Mouse (Mus musculus): Measurements from ENCODE around the gene Rbpms2. TPM values are rescaled to one million over a fixed set of nuclear protein-coding genes. Genes with fewer than 3 reads are reported as not detected.
"Not testable (repeated sequence)": the region's sequence is repeated elsewhere in the genome, so short reads cannot be mapped to it uniquely, and the experiment has no call there.

Gene Rbpms2
- total RNA-seq, 2 experiments from 2014 or later = 0.67 to 7.5 TPM

DNA sequence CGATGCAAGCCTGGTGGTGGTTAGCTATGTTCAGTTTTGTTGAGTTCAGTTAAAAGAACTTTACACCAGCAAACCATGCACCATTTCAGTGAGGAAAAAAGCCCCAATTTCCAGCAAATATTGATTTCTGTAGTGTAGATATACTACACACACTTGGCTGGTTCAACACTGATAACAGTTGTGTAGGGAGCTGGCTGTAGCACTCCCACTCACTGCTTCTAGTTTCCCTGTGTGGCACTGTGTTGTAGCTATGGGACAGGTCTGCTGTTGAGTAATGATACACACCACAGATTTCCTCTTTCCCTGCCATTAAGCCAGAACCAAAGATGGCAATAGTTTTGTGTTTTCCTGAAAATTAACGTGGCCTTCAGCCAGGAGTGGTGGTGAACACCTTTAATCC is 55.3 kb downstream of the Rbpms2 start:
- ATAC-seq (replicated peaks; ENCODE audit: poor library complexity, severe bottlenecking) = peak; percentile 34; the same call in 1 of the 2 replicates

DNA sequence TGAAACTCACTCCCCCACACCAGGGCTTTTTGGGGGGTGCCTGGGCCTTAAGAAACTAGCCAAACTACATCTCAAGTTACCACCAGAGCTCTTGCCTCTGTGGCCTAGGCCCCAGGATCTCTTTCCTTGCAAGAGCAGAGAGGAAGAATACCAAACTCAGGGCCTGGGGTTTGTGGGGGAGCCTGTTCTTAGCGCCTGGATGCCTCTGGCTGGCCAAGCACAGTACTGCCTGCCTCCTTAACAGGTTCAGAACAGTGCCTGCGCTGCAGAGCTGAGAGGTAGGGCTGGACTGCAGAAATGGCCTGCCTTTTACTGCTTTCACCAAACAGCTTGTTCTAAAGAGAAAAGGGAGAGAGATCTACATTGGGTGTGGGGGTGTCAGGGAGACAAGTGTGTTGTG is 60.4 kb downstream of the Rbpms2 start:
- not testable (repeated sequence) for ATAC-seq (replicated peaks; ENCODE audit: poor library complexity, severe bottlenecking)

DNA sequence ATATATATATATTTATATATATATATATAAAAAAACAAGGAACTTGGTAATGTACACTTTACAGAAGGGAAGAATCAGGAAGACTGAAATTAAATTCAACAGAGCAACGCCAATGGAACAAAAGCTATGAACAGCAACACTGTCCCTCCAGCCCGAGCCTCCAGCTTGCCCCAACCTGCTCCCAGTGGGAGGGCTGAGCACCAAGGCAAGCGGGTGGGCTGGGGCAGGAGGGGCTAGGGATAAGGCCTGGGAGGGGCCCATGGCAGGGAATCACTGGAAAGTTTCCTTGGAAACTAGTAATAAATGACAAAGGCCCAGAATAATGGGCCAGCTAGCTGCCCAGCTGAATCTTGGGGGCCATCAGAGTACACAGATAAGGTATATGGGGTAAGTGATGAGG is 63.0 kb downstream of the Rbpms2 start:
- no peak for ATAC-seq (replicated peaks; ENCODE audit: poor library complexity, severe bottlenecking)

DNA sequence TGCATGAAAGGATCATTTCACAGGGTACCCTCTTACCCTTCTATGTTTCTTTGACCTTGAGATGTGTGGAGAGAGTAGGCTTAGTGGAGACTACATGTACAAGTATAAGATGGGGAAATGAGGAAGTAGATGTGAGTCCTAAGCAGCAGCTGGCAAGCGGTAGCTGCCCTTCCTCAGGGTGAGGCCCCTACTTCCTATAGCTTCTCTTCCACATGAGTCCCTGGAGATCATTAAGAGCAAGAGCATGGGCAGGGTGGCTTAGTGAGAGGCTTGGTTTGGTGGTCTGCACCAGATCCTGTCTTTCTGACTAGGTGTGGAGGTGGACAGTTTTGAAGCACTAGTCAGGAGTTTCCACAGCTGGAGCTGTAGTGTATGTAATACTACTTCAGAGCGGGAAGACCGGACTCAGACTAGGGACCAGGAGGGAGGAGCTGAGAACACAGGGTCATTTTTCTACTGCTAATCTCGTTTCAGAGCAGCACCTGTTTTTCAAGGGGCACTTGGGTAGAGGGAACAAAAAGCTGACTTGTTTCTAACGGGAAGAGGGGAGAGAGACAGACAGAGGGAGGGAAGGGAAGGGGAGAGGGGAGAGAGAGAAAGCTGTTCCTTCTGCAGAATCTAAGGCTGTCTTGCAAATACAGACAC is 63.6 kb downstream of the Rbpms2 start:
- ATAC-seq (replicated peaks; ENCODE audit: poor library complexity, severe bottlenecking) = peak; percentile 88

DNA sequence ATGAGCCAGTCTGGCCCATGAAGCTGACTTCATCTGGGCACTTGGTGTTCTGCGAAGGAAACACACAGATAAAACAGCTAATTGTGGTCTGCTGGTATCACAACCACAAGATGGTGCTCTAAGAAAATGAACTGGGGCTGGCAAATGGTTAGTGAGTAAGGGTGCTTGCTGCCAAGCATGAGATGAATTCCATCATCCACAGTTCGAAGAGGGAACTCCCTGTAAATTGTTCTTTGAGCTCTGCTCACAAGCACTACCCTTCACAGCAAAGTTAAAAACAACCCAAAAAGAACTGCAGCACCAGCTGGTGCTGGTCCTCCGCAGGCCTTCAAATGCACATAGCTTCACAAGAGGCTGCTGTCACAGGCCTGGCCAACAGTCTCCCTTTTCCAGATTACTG is 66.2 kb downstream of the Rbpms2 start:
- ATAC-seq (replicated peaks; ENCODE audit: poor library complexity, severe bottlenecking) = no peak

DNA sequence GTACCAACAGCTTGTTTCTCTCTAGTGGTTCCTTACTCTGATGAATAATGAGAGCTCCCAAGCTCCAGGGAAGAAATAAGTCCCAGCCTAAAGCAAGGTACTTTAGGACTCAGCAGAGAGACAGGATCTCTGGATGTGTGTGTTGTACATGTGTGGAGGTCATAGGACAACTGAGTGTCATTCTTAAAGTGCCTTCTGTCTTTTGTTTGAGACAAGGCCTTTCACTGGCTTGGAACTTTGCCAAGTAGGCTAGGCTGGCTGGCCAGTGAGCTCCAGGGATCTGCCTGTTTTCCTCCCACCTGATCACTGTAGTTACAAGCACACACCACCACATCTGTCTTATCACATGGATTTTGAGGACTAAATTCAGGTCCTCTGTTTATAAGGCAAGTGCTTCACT is 66.9 kb downstream of the Rbpms2 start:
- no peak for ATAC-seq (replicated peaks; ENCODE audit: poor library complexity, severe bottlenecking)

DNA sequence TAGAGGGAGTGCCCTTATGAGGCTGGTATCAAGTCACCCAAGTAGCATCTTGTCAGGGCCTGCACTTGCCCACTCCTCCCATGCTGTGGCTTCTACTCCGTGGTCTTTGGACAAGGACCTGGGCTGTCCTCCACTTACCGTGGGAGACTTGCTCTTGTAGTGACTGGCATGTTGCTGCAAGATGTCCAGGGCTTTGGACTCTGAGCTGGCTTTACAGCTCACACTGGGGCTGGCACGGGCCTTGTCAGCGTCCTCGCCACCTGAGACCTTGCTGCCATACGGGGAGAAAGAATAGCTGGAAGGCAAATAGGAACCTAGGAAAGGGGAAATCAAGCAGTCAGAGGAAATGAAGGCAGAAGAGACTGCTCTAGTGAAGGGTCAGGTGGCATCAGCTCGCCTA is 67.9 kb downstream of the Rbpms2 start:
- no peak for ATAC-seq (replicated peaks; ENCODE audit: poor library complexity, severe bottlenecking)

DNA sequence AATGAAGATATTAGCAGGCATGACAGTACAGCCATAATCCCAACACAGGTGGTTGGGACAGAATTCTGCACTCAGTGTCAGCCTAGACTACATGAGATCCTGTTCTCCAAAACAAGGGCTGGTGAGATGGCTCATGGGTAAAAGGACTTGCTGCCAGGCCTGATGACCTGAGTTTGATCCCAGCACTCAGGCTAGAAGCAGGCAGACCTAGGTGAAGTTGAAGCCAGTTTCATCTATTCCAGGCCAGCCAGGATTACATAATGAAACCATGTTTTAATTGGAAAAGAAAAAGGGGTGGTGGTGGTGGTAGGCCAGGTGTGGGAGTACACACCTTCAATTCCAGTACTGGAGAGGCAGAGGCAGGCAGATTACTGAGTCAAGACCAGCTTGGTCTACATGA is 68.5 kb downstream of the Rbpms2 start:
- ATAC-seq (replicated peaks; ENCODE audit: poor library complexity, severe bottlenecking) = no peak

DNA sequence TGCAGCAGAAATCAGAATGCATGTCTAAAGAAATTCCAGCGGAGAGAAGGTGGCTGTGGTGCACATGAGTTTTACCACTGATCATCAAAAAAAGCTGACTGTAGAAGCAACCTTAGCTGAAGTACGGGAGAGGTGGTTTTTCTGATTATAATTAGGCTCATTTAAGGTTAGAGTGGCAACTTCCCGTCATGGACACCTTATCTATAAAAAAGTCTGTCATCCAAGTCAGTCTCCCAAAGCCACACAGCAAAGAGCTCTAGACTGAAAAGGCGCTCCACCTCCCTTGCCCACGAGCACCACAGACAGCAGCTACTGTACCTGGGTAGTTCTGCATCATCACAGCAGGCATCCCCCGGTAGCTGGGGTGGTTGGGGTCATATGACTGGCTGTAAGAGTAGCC is 71.1 kb downstream of the Rbpms2 start:
- ATAC-seq (replicated peaks; ENCODE audit: poor library complexity, severe bottlenecking) = no peak

DNA sequence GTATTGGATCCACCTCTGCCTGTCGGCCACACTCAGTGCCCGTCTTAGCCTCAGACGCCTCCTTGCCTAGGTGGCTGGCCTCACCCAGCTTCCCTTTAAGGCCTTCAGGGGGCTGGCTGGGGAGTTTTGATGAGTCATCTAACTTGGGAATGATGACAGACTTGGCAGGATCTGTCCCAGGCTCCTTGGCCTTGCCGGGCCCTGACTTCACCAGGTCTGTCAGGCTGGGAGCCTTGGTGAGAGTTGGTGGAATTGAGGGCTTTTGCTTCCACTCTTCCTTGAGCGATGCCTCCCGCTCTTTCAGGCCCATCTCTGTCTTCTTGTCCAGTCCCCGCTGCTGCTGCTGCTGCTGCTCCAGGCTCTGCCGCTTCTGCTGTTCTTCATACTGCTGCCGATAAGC is 72.8 kb downstream of the Rbpms2 start:
- no peak for ATAC-seq (replicated peaks; ENCODE audit: poor library complexity, severe bottlenecking)

DNA sequence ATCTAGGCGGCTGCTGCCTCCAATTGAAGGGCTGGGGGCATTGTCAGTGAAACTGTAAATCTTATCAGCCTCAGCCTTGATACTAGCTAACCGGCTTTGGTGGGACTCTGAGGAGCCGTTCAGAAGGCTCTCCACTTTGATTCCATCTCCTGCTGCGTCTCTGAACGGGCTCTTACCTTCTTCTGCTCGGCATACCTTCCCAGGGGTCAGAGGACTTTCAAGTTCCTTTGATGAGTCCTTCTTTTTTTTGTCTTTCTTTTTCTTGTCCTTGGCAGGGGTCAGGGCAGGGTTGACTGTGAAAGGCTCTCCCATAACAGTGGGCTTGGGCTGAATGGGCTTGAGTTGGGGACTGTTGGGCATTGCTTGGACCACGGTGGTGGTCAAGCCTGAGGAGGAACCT is 73.8 kb downstream of the Rbpms2 start:
- ATAC-seq (replicated peaks; ENCODE audit: poor library complexity, severe bottlenecking) = no peak

DNA sequence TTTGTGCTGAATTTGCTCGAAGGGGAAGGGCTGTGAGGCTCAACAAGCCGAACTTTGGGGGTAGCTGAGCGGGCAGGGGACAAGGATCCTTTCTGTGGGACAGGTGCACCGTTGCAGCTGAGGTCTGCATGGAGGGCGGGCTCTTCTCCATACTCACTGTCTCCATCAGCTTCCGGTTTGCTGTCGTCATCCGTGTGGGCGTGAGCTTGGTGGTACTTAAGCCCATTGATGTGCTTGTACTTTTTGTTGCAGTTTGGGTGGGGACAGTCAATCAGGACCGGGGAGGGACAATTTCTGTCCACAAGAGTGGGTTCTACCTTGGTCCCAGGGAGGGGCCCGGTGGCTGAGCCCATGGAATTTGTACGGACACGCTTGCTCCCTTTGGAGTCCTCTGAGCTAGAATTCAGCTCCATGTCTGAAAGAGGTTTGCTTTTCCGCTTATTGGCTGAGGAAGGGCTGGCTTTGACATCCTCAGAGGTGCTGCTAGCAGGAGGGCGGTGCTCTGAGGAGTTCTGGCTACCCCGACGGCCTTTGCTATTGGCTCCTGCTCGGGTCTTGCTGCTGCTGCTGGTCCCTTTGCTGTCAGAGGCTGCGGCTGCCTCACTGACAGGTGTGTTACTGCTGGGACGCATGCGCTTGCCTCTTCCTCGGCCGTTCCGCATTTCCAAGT is 74.6 kb downstream of the Rbpms2 start:
- ATAC-seq (replicated peaks; ENCODE audit: poor library complexity, severe bottlenecking) = no peak

Other genes starting within 250 kb of the Rbpms2 start
- gene Kbtbd13, start 238.0 kb upstream of the Rbpms2 start, total RNA-seq (2014; fragmentation: Nextera tagmentation) = 0.85 TPM in 1 of 2 replicates, not detected in the other
- gene Kbtbd13, start 238.0 kb upstream of the Rbpms2 start, total RNA-seq (2017) = 0.31 and 0.52 TPM in 2 replicates
- gene Rasl12, start 231.1 kb upstream of the Rbpms2 start, total RNA-seq (2014; fragmentation: Nextera tagmentation) = 0.21 TPM in 1 of 2 replicates, not detected in the other
- gene Rasl12, start 231.1 kb upstream of the Rbpms2 start, total RNA-seq (2017) = not detected in 2 replicates
- gene Slc51b, start 206.7 kb upstream of the Rbpms2 start, total RNA-seq (2014; fragmentation: Nextera tagmentation) = not detected in 2 replicates
- gene Slc51b, start 206.7 kb upstream of the Rbpms2 start, total RNA-seq (2017) = not detected in 2 replicates
- 17.9 and 35.8 TPM in 2 replicates for gene Mtfmt, start 193.9 kb upstream of the Rbpms2 start, total RNA-seq (2014; fragmentation: Nextera tagmentation)
- gene Mtfmt, start 193.9 kb upstream of the Rbpms2 start, total RNA-seq (2017) = 23.5 and 24.2 TPM in 2 replicates
- 81.6 and 82.9 TPM in 2 replicates for gene Spg21, start 168.7 kb upstream of the Rbpms2 start, total RNA-seq (2014; fragmentation: Nextera tagmentation)
- gene Spg21, start 168.7 kb upstream of the Rbpms2 start, total RNA-seq (2017) = 70.2 and 82.2 TPM in 2 replicates
- not detected in 2 replicates for gene Ankdd1a, start 109.5 kb upstream of the Rbpms2 start, total RNA-seq (2014; fragmentation: Nextera tagmentation)
- not detected in 2 replicates for gene Ankdd1a, start 109.5 kb upstream of the Rbpms2 start, total RNA-seq (2017)
- 15.4 and 20.2 TPM in 2 replicates for gene Plekho2, start 49.6 kb upstream of the Rbpms2 start, total RNA-seq (2014; fragmentation: Nextera tagmentation)
- gene Plekho2, start 49.6 kb upstream of the Rbpms2 start, total RNA-seq (2017) = 7.1 and 12.6 TPM in 2 replicates
- 5.3 and 5.4 TPM in 2 replicates for gene Pif1, start 42.5 kb upstream of the Rbpms2 start, total RNA-seq (2014; fragmentation: Nextera tagmentation)
- 8.7 and 13.2 TPM in 2 replicates for gene Pif1, start 42.5 kb upstream of the Rbpms2 start, total RNA-seq (2017)
- gene Oaz2, start 38.4 kb downstream of the Rbpms2 start, total RNA-seq (2014; fragmentation: Nextera tagmentation) = 33.6 and 40.3 TPM in 2 replicates
- 35.3 and 44.5 TPM in 2 replicates for gene Oaz2, start 38.4 kb downstream of the Rbpms2 start, total RNA-seq (2017)
- gene Zfp609, start 197.9 kb downstream of the Rbpms2 start, total RNA-seq (2014; fragmentation: Nextera tagmentation) = 26.1 and 28.9 TPM in 2 replicates
- 4.3 and 5.1 TPM in 2 replicates for gene Zfp609, start 197.9 kb downstream of the Rbpms2 start, total RNA-seq (2017)

Measured in granulocyte monocyte progenitor cell, adult 5-6 weeks (primary cell).